Mouse (Mus musculus) G1E (cell line): Measurements from ENCODE around the gene Hk2.

Source experiments
- CTCF ChIP-seq: IDR thresholded peaks from 2 replicates; pipeline ENCODE4 v1.5.1; 2012; ENCODE audit warnings: low read depth, low read length, inconsistent platforms, mixed read lengths
- GATA1 ChIP-seq: IDR thresholded peaks from 2 replicates; pipeline ENCODE4 v1.6.1; 2012; ENCODE audit warnings: borderline replicate concordance, low read length, inconsistent platforms, mixed read lengths
- GATA2 ChIP-seq: IDR thresholded peaks from 2 replicates; pipeline ENCODE4 v1.6.1; 2012; ENCODE audit warnings: low read depth, low read length, inconsistent platforms, borderline replicate concordance
- POLR2AphosphoS5 ChIP-seq: IDR thresholded peaks from 2 replicates; pipeline ENCODE4 v1.6.1; 2012; ENCODE audit warnings: low read depth, low read length, inconsistent platforms; ENCODE audit not compliant: insufficient replicate concordance
- TAL1 ChIP-seq: conservative IDR thresholded peaks from 2 replicates; pipeline ENCODE4 v1.6.1; 2012; ENCODE audit warnings: low read depth, low read length, inconsistent platforms, mixed read lengths

GRCm38 (mm10) chr6:82783906-82784305, 9.7 kb upstream of the Hk2 start:
- TF ChIP-seq CTCF: no peak
- no peak for TF ChIP-seq GATA1
- TF ChIP-seq TAL1: no peak
- no peak for TF ChIP-seq POLR2AphosphoS5
- TF ChIP-seq GATA2: no peak
